Mouse (Mus musculus) hindbrain, embryonic 10.5 days (tissue): Measurements from ENCODE around the gene Fam107b. TPM values are rescaled to one million over a fixed set of nuclear protein-coding genes. Genes with fewer than 3 reads are reported as not detected.

ENCODE experiments used
- DNase-seq: peaks from one replicate; pipeline ENCODE4 v3.0.0-alpha.2; 2017; ENCODE audit warnings: low spot score
- H3K27ac ChIP-seq: fragments of 300-500 bp; sonication (generic); 2 replicates; pipeline ENCODE4 v1.5.1; 2016; ENCODE audit warnings: mild to moderate bottlenecking, moderate library complexity
- H3K27me3 ChIP-seq: fragments of 300-500 bp; sonication (generic); 2 replicates; pipeline ENCODE4 v1.6.1; 2016; ENCODE audit warnings: mild to moderate bottlenecking; ENCODE audit not compliant: poor library complexity, insufficient read depth, severe bottlenecking
- H3K36me3 ChIP-seq: fragments of 300-500 bp; sonication (generic); 2 replicates; pipeline ENCODE4 v1.6.1; 2016; ENCODE audit warnings: mild to moderate bottlenecking, moderate library complexity
- H3K4me1 ChIP-seq: fragments of 300-500 bp; sonication (generic); replicated peaks from 2 replicates; pipeline ENCODE4 v1.6.1; 2016; ENCODE audit warnings: mild to moderate bottlenecking
- H3K4me3 ChIP-seq: fragments of 300-500 bp; sonication (generic); 2 replicates; pipeline ENCODE4 v1.5.1; 2016; ENCODE audit warnings: mild to moderate bottlenecking, moderate library complexity
- H3K9me3 ChIP-seq: fragments of 300-500 bp; sonication (generic); 2 replicates; pipeline ENCODE4 v1.6.1; 2016; ENCODE audit warnings: mild to moderate bottlenecking, moderate library complexity
- WGBS: fragments of 180-500 bp; shearing (Covaris S2); methylation state at CpG from one replicate; pipeline ENCODE4 v1.1.7; 2016; 5-methylcytosine and 5-hydroxymethylcytosine counted together
- polyA plus RNA-seq: library from polyadenylated mRNA; unstranded; fragments of >200 nt; fragmentation: Nextera tagmentation; extraction: Ambion mirVana; gene quantifications from 2 replicates; pipeline ENCODE4 v1.2.1, GENCODE M21; 2016

Gene Fam107b
- polyA plus RNA-seq, 1 experiment from 2014 or later: 46.8 TPM

- DNase-seq: no peak
- no peaks in the 10 kb centered on the region for H3K36me3 ChIP-seq
- no peaks in the 10 kb centered on the region for H3K9me3 ChIP-seq
- H3K27ac ChIP-seq: no peak overlapping the region
- 82% methylated on average over 2 of the region's 2 CpGs for WGBS
- H3K4me3 ChIP-seq: no peak overlapping the region
- no peaks in the 10 kb centered on the region for H3K27me3 ChIP-seq
- H3K4me1 ChIP-seq: no peaks in the 10 kb centered on the region
Measured at GRCm38 (mm10) chr2:3582830-3583229, 12.5 kb downstream of the Fam107b start.

GRCm38 (mm10) chr2:3585231-3585783 lies 15.0 kb downstream of the Fam107b start:
- no peak overlapping the region for H3K4me3 ChIP-seq
- no peaks in the 10 kb centered on the region for H3K4me1 ChIP-seq
- no peaks in the 10 kb centered on the region for H3K9me3 ChIP-seq
- H3K36me3 ChIP-seq: no peaks in the 10 kb centered on the region
- DNase-seq: no peak
- no peaks in the 10 kb centered on the region for H3K27me3 ChIP-seq
- H3K27ac ChIP-seq: no peak overlapping the region
- 80% methylated on average over 3 of the region's 3 CpGs for WGBS

- H3K36me3 ChIP-seq: no peaks in the 10 kb centered on the region
- DNase-seq: no peak
- no peak overlapping the region for H3K4me3 ChIP-seq
- H3K4me1 ChIP-seq: no peaks in the 10 kb centered on the region
- H3K9me3 ChIP-seq: peaks cover 3% of the 10 kb centered on the region; the same call in 1 of the 2 replicates
- H3K27ac ChIP-seq: no peak overlapping the region
- WGBS: 92% methylated on average over 6 of the region's 6 CpGs
- no peaks in the 10 kb centered on the region for H3K27me3 ChIP-seq
Measured at GRCm38 (mm10) chr2:3590086-3590915, 20.0 kb downstream of the Fam107b start.

GRCm38 (mm10) chr2:3590916-3591197 lies 20.6 kb downstream of the Fam107b start:
- no peaks in the 10 kb centered on the region for H3K27me3 ChIP-seq
- no peak for DNase-seq
- H3K9me3 ChIP-seq: peaks cover 6% of the 10 kb centered on the region; the same call in 1 of the 2 replicates
- no peaks in the 10 kb centered on the region for H3K36me3 ChIP-seq
- WGBS: 91% methylated on average over 1 of the region's 1 CpGs
- no peak overlapping the region for H3K27ac ChIP-seq
- no peaks in the 10 kb centered on the region for H3K4me1 ChIP-seq
- H3K4me3 ChIP-seq: no peak overlapping the region

- no peaks in the 10 kb centered on the region for H3K27me3 ChIP-seq
- H3K9me3 ChIP-seq: peaks cover 17% of the 10 kb centered on the region; the same call in 1 of the 2 replicates
- 70% methylated on average over 2 of the region's 2 CpGs for WGBS
- no peak overlapping the region for H3K4me3 ChIP-seq
- no peak for DNase-seq
- H3K27ac ChIP-seq: no peak overlapping the region
- no peaks in the 10 kb centered on the region for H3K36me3 ChIP-seq
- H3K4me1 ChIP-seq: no peaks in the 10 kb centered on the region
Measured at GRCm38 (mm10) chr2:3594663-3595318, 24.5 kb downstream of the Fam107b start.

- H3K4me1 ChIP-seq: no peaks in the 10 kb centered on the region
- H3K9me3 ChIP-seq: peaks cover 12% of the 10 kb centered on the region; the same call in 1 of the 2 replicates
- H3K27me3 ChIP-seq: no peaks in the 10 kb centered on the region
- WGBS: 77% methylated on average over 3 of the region's 3 CpGs
- no peak overlapping the region for H3K4me3 ChIP-seq
- H3K36me3 ChIP-seq: no peaks in the 10 kb centered on the region
- H3K27ac ChIP-seq: no peak overlapping the region
- DNase-seq: no peak
Measured at GRCm38 (mm10) chr2:3600421-3600820, 30.1 kb downstream of the Fam107b start.

GRCm38 (mm10) chr2:3602599-3602998 lies 32.3 kb downstream of the Fam107b start:
- 91% methylated on average over 3 of the region's 3 CpGs for WGBS
- Histone ChIP-seq H3K27ac (no peak overlapping the region), H3K4me3 (no peak overlapping the region), H3K27me3 (no peaks in the 10 kb centered on the region), H3K36me3 (no peaks in the 10 kb centered on the region), H3K4me1 (no peaks in the 10 kb centered on the region), H3K9me3 (0 out of 2 replicates have a peak, but pooled peaks cover under 1% of the 10 kb centered on the region)
- no peak for DNase-seq

GRCm38 (mm10) chr2:3603181-3603580 lies 32.9 kb downstream of the Fam107b start:
- 89% methylated on average over 5 of the region's 5 CpGs for WGBS

GRCm38 (mm10) chr2:3608868-3609854 lies 38.9 kb downstream of the Fam107b start:
- H3K4me3 ChIP-seq: no peak overlapping the region

More at GRCm38 (mm10) chr2:3603181-3603580, 32.9 kb downstream of the Fam107b start:
- H3K4me1 ChIP-seq: no peaks in the 10 kb centered on the region
- H3K9me3 ChIP-seq: no peaks in the 10 kb centered on the region
- H3K27ac ChIP-seq: no peak overlapping the region
- H3K36me3 ChIP-seq: no peaks in the 10 kb centered on the region
- H3K27me3 ChIP-seq: no peaks in the 10 kb centered on the region
- H3K4me3 ChIP-seq: no peak overlapping the region
- no peak for DNase-seq

GRCm38 (mm10) chr2:3618446-3618845 lies 48.2 kb downstream of the Fam107b start:
- H3K27me3 ChIP-seq: no peaks in the 10 kb centered on the region
- no peak overlapping the region for H3K4me3 ChIP-seq
- H3K27ac ChIP-seq: no peak overlapping the region
- H3K36me3 ChIP-seq: no peaks in the 10 kb centered on the region
- 93% methylated on average over 1 of the region's 1 CpGs for WGBS
- DNase-seq: no peak
- no peaks in the 10 kb centered on the region for H3K9me3 ChIP-seq
- no peaks in the 10 kb centered on the region for H3K4me1 ChIP-seq

More at GRCm38 (mm10) chr2:3608868-3609854, 38.9 kb downstream of the Fam107b start:
- H3K4me1 ChIP-seq: no peaks in the 10 kb centered on the region
- DNase-seq: no peak
- no peaks in the 10 kb centered on the region for H3K27me3 ChIP-seq
- H3K36me3 ChIP-seq: no peaks in the 10 kb centered on the region
- H3K9me3 ChIP-seq: no peaks in the 10 kb centered on the region
- no peak overlapping the region for H3K27ac ChIP-seq
- 55% methylated on average over 8 of the region's 8 CpGs for WGBS

GRCm38 (mm10) chr2:3621568-3621967 lies 51.3 kb downstream of the Fam107b start:
- Histone ChIP-seq H3K27me3 (no peaks in the 10 kb centered on the region), H3K9me3 (no peaks in the 10 kb centered on the region), H3K4me1 (no peaks in the 10 kb centered on the region), H3K27ac (no peak overlapping the region), H3K36me3 (no peaks in the 10 kb centered on the region), H3K4me3 (no peak overlapping the region)
- no peak for DNase-seq
- WGBS: 80% methylated on average over 6 of the region's 6 CpGs

- Histone ChIP-seq H3K27ac (no peak overlapping the region), H3K9me3 (no peaks in the 10 kb centered on the region), H3K27me3 (no peaks in the 10 kb centered on the region), H3K4me1 (no peaks in the 10 kb centered on the region), H3K36me3 (no peaks in the 10 kb centered on the region), H3K4me3 (no peak overlapping the region)
- no peak for DNase-seq
- 93% methylated on average over 2 of the region's 2 CpGs for WGBS
Measured at GRCm38 (mm10) chr2:3622158-3622557, 51.9 kb downstream of the Fam107b start.
